Mouse (Mus musculus) frontal cortex, postnatal 36 days (tissue): ENCODE results near the gene Tbl3.
"Not testable (repeated sequence)": the region's sequence is repeated elsewhere in the genome, so short reads cannot be mapped to it uniquely, and the experiment has no call there.

Source experiments
- DNase-seq, 2 experiments: peaks; one replicate each; pipeline ENCODE4 v3.0.0; 2022; ENCODE audit warnings: low spot score in 2 of 2

The Tbl3 gene

GRCm38 (mm10) chr17:24696011-24696697 lies 11.3 kb downstream of the Tbl3 start, which contains the start of the genes Gfer and Noxo1:
Gene Gfer (minus strand): TSS chr17:24696156.
Gene Noxo1 (plus strand): TSS chr17:24696234.
- DNase-seq: peak; percentile 74 to 80

GRCm38 (mm10) chr17:24695326-24696010 lies 12.0 kb downstream of the Tbl3 start:
- DNase-seq: no peak

- no peak for DNase-seq
Observed at GRCm38 (mm10) chr17:24692385-24692784, 15.1 kb downstream of the Tbl3 start.

DNA sequence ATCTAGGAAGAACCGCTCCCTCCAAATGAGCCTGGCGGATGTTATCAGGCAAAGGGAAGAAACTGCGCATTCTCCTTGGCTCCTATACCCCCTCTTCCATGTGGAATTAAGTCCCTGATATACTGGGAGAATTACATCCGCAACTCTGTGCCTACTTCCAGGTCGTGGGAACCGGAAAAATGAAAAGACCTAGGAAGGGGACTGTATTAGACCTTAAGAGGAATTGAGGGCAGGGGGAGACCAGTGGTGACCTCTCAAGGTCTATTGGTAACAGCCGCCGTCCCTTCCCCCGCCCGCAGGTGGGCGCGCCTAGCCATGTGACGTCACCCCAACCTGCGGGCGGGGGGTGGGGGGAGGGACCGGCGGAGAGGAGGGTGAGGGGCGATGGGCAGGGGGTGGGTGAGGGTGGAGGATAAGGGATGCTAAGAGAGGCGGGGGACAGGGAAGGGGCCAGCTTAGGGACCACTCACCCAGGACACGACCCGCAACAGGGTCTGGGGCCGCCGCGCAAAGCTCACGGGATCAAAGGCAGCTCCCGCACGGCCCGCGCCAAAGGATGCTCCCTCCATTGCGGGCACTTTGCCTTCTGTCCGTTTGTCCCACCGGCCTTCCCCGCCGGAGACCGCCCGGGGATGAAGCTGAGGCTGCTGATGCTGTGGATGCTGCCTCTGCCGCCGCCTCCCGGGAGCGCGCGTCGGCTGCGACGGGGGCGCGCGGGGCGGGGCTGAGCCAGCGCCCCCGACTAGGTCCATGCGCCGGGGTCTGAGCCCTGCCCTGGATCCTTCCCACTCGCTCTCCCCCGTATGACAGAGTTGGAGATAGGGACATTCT lies 18.0 kb downstream of the Tbl3 start, which contains the start of gene Syngr3:
Gene Syngr3 (minus strand): TSS at position 705 of the 831 bp plus-strand sequence.
- DNase-seq: peak; percentile 57 to 60

DNA sequence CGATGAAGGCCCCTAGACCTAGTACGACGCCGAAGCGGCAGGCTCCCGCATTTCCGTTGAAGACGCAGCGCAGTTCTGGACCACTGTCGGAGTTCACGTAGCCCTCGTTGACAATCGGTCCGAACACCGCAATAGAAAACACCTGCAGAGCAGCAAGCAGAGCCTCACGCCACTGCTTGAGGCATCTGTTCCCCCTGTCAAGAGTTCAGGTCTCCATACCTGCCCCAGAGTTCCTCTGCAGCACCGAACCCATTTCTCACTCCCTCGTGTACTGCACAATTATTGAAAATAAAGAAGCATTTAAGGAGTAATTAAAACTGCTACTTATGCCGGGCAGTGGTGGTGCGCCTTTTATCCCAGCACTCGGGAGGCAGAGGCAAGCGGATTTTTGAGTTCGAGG lies 19.9 kb downstream of the Tbl3 start:
- DNase-seq: no peak

GRCm38 (mm10) chr17:24687146-24687595 lies 20.3 kb downstream of the Tbl3 start:
- DNase-seq: no peak

DNA sequence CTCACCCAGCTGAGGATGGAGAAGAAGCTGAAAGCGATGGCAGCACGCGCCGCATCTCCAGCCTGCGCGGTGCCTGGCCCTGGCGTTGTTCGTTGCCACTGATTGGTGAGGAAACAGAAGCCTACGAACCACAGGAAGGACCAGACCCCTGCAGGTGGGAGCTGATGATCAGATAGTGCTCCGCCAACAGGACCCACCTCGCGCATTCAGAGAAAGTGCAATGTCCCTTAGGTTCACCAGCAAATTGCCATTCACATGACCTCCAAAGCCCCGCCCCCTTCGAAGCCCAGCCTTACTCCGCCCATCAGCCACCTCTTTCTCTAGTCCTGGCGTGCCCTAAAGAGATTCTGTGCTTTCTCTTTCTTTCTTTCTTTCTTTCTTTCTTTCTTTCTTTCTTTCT lies 20.9 kb downstream of the Tbl3 start:
- no peak for DNase-seq

DNA sequence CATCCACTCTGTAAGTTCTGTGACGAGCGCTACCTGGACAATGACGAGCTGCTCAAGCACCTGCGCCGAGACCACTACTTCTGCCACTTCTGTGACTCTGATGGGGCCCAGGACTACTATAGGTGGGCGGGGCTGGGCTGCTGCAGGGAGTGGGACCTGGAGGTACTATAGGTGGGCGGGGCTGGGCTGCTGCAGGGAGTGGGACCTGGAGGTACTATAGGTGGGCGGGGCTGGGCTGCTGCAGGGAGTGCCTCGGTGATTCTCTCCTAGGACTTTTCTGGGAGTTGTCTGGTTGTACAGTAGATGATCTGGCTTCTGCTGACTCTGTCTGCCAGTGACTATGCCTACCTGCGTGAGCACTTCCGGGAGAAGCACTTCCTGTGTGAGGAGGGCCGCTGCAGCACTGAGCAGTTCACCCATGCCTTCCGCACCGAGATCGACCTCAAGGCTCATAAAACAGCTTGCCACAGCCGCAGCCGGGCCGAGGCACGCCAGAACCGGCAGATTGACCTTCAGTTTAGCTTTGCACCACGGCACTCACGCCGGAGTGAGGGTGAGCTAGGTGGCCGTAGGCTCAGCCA lies 29.9 kb downstream of the Tbl3 start:
- no peak for DNase-seq

DNA sequence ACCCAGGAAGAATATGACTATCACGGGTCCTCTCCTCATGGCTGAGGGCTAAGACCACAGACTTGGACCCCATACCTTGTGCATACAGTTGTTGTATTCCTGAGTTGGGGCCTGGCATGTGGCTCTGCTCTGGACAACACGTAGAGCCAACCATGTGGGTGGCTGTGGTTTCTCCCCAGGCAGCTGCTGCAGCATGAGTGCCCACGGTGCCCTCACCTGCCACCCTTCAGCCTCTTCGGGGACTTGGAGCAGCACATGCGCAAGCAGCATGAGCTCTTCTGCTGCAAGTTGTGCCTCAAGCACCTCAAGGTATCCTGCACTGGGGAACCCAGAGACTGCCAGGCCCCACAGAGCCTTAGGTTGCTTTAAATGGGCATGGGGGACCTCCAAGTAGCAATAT lies 30.6 kb downstream of the Tbl3 start:
- no peak for DNase-seq

DNA sequence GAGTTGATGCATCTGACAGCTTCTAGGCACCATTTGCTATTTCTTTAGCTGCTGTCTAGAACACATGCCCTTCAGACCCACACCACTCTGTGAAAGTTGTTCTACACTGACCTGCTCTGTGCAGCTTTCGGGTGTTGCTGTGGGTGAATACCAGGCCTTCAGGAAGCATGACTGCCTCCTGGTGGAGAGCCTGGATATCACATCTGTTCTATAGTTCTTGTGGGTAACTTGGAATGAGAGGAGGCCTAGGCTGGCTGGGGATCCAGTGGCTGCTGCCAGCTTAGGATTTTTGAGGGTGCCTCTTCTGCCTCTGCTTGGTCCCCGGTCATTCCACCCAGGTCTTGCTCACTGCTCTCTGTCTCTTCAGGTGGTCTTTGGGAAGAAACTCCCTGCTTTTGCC lies 31.3 kb downstream of the Tbl3 start:
- DNase-seq: peak; percentile 38 to 78

DNA sequence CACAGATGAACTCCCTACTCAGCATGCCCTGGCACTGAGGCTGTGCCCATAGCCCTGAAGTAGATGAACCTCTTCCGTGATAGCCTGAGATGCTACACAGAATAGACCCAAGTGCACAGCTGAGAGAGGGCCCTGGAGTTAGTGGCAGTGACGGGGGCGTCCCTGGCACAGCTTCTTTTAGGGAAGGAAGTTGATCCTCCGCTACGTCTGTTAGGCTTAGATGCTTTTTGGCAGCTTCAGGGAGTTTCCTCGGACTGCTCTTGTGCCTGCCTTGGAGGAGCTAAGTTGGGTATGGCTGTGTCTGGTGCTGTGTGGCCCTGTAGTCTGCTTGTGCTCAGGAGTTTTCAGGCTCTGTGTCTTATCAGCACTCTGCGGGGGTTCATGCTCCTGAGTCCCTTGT lies 33.2 kb downstream of the Tbl3 start:
- peak; percentile 54 to 72 for DNase-seq

DNA sequence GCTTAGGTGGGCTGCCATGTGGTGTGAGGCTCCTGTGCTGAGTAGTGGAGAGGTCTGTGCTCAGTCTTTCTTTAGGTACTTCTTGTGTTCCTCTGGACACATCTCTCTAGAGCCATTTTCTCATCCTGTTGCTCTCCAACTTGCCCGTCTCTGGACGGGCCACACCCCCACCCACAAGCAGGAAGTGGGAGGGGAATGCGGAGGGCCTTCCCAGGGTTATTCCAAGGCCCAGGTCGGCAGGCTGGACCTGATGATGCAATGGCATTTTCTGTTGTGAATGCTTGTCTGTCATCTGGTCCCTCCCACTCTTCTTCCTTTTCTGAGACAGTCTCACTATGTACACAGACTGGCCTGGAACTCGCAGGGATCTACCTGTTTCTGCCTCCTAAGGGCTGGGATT lies 35.3 kb downstream of the Tbl3 start:
- no peak for DNase-seq

DNA sequence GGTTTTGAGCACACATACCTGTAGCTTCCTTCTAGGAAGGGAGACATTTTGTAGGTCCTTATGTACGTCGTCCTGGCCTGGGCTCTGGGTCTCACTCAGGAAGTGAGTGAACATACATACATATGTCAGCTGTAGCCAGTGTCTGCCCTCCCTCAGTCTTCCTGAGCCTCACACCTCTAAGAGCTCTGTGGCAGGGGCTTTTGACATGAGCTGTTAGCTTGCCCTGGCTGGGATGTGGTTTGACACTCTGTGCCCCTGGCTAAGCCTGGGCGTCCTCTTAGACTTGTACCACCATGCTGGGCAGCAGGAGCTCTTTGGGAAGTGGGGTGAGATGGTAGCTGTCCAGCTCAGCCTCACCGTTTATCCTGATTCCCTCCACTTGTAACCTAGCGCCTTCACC lies 36.1 kb downstream of the Tbl3 start:
- DNase-seq: no peak

- DNase-seq: no peak
Observed at GRCm38 (mm10) chr17:24670246-24670844, 37.1 kb downstream of the Tbl3 start.

- DNase-seq: peak; percentile 92 to 95
Observed at GRCm38 (mm10) chr17:24669545-24670245, 37.8 kb downstream of the Tbl3 start, which contains the start of gene Zfp598. Gene Zfp598 (plus strand): TSS chr17:24669687.

DNA sequence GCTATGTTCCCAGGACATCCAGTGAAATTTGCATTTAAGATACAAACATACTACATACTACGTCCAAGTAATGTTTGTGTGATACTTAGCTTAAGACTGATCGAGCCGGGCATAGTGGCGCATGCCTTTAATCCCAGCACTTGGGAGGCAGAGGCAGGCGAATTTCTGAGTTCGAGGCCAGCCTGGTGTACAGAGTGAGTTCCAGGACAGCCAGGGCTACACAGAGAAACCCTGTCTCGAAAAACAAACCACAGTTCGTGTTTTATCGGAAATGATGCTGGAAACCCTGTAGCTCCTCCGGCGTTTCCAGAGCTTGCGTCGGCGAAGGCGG lies 38.3 kb downstream of the Tbl3 start:
- not testable (repeated sequence) for DNase-seq

DNA sequence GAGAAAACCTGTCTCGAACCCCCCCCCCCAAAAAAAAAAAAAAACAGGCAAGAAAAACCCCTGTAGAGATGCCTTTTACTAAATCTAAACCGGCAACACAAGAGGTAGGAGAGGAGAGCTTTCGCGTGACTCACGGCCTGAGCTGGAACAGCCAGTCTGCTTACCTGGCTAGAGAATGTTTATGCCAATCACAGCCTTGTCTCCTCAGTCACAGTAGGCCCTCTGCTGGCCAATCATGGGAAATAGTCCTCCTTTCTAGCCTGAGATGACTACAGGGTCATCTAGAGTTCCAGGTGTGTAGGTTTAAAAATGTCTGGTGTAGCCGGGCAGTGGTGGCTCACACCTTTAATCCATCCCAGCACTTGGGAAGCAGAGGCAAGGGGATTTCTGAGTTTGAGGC lies 40.0 kb downstream of the Tbl3 start:
- DNase-seq: peak in 1 of 2 experiments; percentile 46

- not testable (repeated sequence) for DNase-seq
Observed at GRCm38 (mm10) chr17:24667011-24667410, 40.4 kb downstream of the Tbl3 start.

GRCm38 (mm10) chr17:24658017-24658758 lies 49.3 kb downstream of the Tbl3 start, which contains the start of gene Npw:
Gene Npw (minus strand): TSS chr17:24658457.
- DNase-seq: no peak

- no peak for DNase-seq
Observed at GRCm38 (mm10) chr17:24654969-24655368, 52.5 kb downstream of the Tbl3 start.
